Mouse (Mus musculus): ENCODE measurements around the gene Ccnd3. TPM values are rescaled to one million over a fixed set of nuclear protein-coding genes. Genes with fewer than 3 reads are reported as not detected.

Ccnd3 gene
- polyA plus RNA-seq, 1 experiment from 2014 or later = 76.5 TPM

GRCm38 (mm10) chr17:47532364-47532763 lies 27.5 kb downstream of the Ccnd3 start:
- Histone ChIP-seq H3K9me3 (replicated peaks) (no peaks in the 10 kb centered on the region), H3K4me2 (no peak overlapping the region), H3K4me3 (replicated peaks) (no peak overlapping the region), H3K4me1 (peaks cover 3% of the 10 kb centered on the region; the same call in 1 of the 2 replicates), H3K27ac (replicated peaks) (no peak overlapping the region), H3K36me3 (no peaks in the 10 kb centered on the region), H3K9ac (replicated peaks) (no peak overlapping the region), H3K27me3 (replicated peaks) (no peaks in the 10 kb centered on the region)
- WGBS = 98% methylated on average over 5 of the region's 5 CpGs
- ATAC-seq (ENCODE audit: low FRiP score) = no peak

DNA sequence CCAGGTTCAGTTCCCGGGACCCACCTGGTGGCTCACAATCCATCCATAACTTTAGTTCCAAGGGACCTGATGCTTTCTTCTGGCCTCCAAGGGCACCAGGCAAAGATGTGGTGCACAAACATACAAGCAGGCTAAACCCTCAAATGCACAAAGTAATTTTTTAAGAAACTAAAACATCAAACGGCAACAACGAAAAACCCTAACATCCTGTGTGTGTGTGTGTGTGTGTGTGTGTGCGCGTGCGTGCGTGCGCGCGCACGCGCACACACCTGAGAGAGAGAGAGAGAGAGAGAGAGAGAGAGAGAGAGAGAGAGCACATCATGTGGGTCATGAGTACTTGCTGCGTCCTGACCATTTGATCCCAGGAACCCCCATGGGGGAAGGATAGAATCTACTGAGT lies 28.8 kb downstream of the Ccnd3 start:
- H3K36me3 ChIP-seq = no peaks in the 10 kb centered on the region
- no peak overlapping the region for H3K4me2 ChIP-seq
- 96% methylated on average over 13 of the region's 13 CpGs for WGBS
- no peak overlapping the region for H3K4me3 ChIP-seq (replicated peaks)
- ATAC-seq (ENCODE audit: low FRiP score) = no peak
- H3K9ac ChIP-seq (replicated peaks) = no peak overlapping the region
- no peak overlapping the region for H3K27ac ChIP-seq (replicated peaks)
- no peaks in the 10 kb centered on the region for H3K9me3 ChIP-seq (replicated peaks)
- 0 out of 2 replicates have a peak, but pooled peaks cover 2% of the 10 kb centered on the region for H3K4me1 ChIP-seq
- H3K27me3 ChIP-seq (replicated peaks) = no peaks in the 10 kb centered on the region

- 0 out of 2 replicates have a peak, but pooled peaks cover 2% of the 10 kb centered on the region for H3K4me1 ChIP-seq
These were observed 31.0 kb downstream of the Ccnd3 start for GRCm38 (mm10) chr17:47535812-47536236.

DNA sequence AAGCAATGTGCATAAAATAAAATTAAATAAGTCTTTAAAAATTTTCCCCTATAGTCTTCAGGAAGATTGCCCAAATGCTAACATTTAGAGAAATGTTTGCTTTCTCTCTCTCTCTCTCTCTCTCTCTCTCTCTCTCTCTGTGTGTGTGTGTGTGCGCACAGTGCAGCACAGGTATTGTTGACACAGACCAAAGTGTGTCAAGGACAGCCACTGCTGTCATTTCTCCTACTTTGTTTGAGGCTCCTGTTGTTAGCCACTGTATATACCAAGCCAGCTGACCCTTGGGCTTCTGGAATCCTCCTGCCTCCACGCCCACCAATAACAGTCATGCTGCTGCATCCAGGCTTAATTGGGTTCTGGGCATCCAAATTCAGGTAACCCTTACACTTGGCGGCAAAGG lies 33.2 kb downstream of the Ccnd3 start:
- WGBS = 86% methylated on average over 3 of the region's 3 CpGs
- no peak for ATAC-seq (ENCODE audit: low FRiP score)
- Histone ChIP-seq H3K36me3 (no peaks in the 10 kb centered on the region), H3K4me3 (replicated peaks) (no peak overlapping the region), H3K4me1 (no peaks in the 10 kb centered on the region), H3K9ac (replicated peaks) (no peak overlapping the region), H3K9me3 (replicated peaks) (no peaks in the 10 kb centered on the region), H3K4me2 (no peak overlapping the region), H3K27ac (replicated peaks) (no peak overlapping the region), H3K27me3 (replicated peaks) (no peaks in the 10 kb centered on the region)

More at GRCm38 (mm10) chr17:47535812-47536236, 31.0 kb downstream of the Ccnd3 start:
- Histone ChIP-seq H3K9ac (replicated peaks) (no peak overlapping the region), H3K27me3 (replicated peaks) (no peaks in the 10 kb centered on the region), H3K27ac (replicated peaks) (no peak overlapping the region), H3K4me3 (replicated peaks) (no peak overlapping the region), H3K36me3 (no peaks in the 10 kb centered on the region), H3K9me3 (replicated peaks) (no peaks in the 10 kb centered on the region), H3K4me2 (no peak overlapping the region)
- WGBS = 76% methylated on average over 9 of the region's 9 CpGs
- no peak for ATAC-seq (ENCODE audit: low FRiP score)

- H3K9ac ChIP-seq (replicated peaks) = no peak overlapping the region
- ATAC-seq (ENCODE audit: low FRiP score) = no peak
- H3K27me3 ChIP-seq (replicated peaks) = no peaks in the 10 kb centered on the region
- no peak overlapping the region for H3K4me2 ChIP-seq
- WGBS = 94% methylated on average over 4 of the region's 4 CpGs
- no peaks in the 10 kb centered on the region for H3K9me3 ChIP-seq (replicated peaks)
- no peaks in the 10 kb centered on the region for H3K4me1 ChIP-seq
- no peak overlapping the region for H3K4me3 ChIP-seq (replicated peaks)
- H3K27ac ChIP-seq (replicated peaks) = no peak overlapping the region
- H3K36me3 ChIP-seq = no peaks in the 10 kb centered on the region
These were observed 34.3 kb downstream of the Ccnd3 start for GRCm38 (mm10) chr17:47539128-47539527.

DNA sequence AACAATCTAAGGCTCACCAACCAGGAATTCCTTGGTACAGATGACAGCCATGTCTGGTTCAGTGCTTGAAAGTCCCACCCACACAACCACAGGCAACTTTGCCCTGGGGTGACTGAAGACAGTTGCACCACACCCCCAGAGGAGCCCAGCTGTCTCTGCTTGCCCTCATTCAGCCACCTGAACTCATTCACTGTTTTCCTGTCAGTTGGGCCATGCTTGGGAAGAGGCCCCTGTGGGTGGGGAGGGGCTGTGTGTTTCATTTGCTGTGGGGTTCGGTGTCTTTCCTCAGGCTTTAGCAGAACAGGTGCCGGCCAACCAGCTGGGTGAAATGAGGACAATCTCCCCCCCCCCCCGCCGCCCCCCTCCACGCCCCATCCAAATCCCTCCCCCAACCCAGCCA lies 37.2 kb downstream of the Ccnd3 start:
- no peak overlapping the region for H3K9ac ChIP-seq (replicated peaks)
- no peaks in the 10 kb centered on the region for H3K4me1 ChIP-seq
- H3K4me2 ChIP-seq = no peak overlapping the region
- H3K9me3 ChIP-seq (replicated peaks) = no peaks in the 10 kb centered on the region
- H3K27me3 ChIP-seq (replicated peaks) = no peaks in the 10 kb centered on the region
- H3K27ac ChIP-seq (replicated peaks) = no peak overlapping the region
- 60% methylated on average over 2 of the region's 5 CpGs for WGBS
- no peak overlapping the region for H3K4me3 ChIP-seq (replicated peaks)
- H3K36me3 ChIP-seq = no peaks in the 10 kb centered on the region
- ATAC-seq (ENCODE audit: low FRiP score) = no peak

DNA sequence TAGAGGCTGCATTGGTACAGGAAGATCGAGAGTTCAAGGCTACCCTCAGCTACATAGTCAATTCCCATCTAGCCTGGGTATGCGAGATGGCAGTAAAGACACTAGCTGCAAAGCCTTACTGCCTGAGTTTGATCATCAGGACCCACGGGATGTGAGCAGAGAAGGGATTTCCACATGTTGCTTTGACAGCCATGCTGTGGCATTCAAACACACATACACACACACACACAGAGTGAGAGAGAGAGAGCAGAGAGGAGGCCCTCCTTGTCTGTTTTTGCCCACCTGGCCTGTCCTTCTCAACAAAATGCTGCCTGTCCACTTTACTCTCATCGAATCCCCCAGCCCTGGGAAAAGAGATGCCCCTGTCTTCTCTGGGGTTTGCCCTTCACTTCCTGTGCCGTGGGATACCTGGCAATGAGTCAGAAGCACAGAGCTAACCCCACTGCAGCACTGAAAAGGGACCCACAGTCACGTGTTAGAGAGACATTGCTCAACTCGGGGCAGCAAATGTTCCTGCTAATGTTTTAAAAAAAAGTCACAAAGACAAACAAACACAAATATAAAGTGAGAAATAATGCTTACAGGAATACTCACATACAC lies 38.3 kb downstream of the Ccnd3 start:
- WGBS = 76% methylated on average over 7 of the region's 7 CpGs
- Histone ChIP-seq H3K9me3 (replicated peaks) (no peaks in the 10 kb centered on the region), H3K4me2 (no peak overlapping the region), H3K4me1 (no peaks in the 10 kb centered on the region), H3K9ac (replicated peaks) (no peak overlapping the region), H3K36me3 (no peaks in the 10 kb centered on the region), H3K4me3 (replicated peaks) (no peak overlapping the region), H3K27me3 (replicated peaks) (no peaks in the 10 kb centered on the region), H3K27ac (replicated peaks) (no peak overlapping the region)
- no peak for ATAC-seq (ENCODE audit: low FRiP score)

- Histone ChIP-seq H3K9me3 (replicated peaks) (no peaks in the 10 kb centered on the region), H3K4me2 (no peak overlapping the region), H3K4me3 (replicated peaks) (no peak overlapping the region), H3K4me1 (no peaks in the 10 kb centered on the region), H3K27ac (replicated peaks) (no peak overlapping the region), H3K36me3 (no peaks in the 10 kb centered on the region), H3K27me3 (replicated peaks) (no peaks in the 10 kb centered on the region), H3K9ac (replicated peaks) (no peak overlapping the region)
- no peak for ATAC-seq (ENCODE audit: low FRiP score)
- 87% methylated on average over 12 of the region's 12 CpGs for WGBS
These were observed 40.3 kb downstream of the Ccnd3 start for GRCm38 (mm10) chr17:47545154-47545553.

- Histone ChIP-seq H3K4me2 (peak overlapping the region; percentile 36), H3K4me3 (replicated peaks) (0 out of 2 replicates have a peak overlapping the region, but pooled peaks have one; percentile 15), H3K9ac (replicated peaks) (no peak overlapping the region), H3K36me3 (no peaks in the 10 kb centered on the region), H3K27me3 (replicated peaks) (no peaks in the 10 kb centered on the region), H3K27ac (replicated peaks) (peak overlapping the region; percentile 60; the same call in 1 of the 2 replicates), H3K4me1 (no peaks in the 10 kb centered on the region), H3K9me3 (replicated peaks) (no peaks in the 10 kb centered on the region)
- ATAC-seq (ENCODE audit: low FRiP score) = 0 out of 2 replicates have a peak, but pooled peaks have one; percentile 38
- 56% methylated on average over 17 of the region's 17 CpGs for WGBS
These were observed 41.0 kb downstream of the Ccnd3 start for GRCm38 (mm10) chr17:47545861-47546331.

- H3K4me1 ChIP-seq = no peaks in the 10 kb centered on the region; the same call in 1 of the 2 replicates
- ATAC-seq (ENCODE audit: low FRiP score) = no peak
- no peaks in the 10 kb centered on the region for H3K27me3 ChIP-seq (replicated peaks)
- no peaks in the 10 kb centered on the region for H3K9me3 ChIP-seq (replicated peaks)
- 77% methylated on average over 7 of the region's 7 CpGs for WGBS
- no peak overlapping the region for H3K27ac ChIP-seq (replicated peaks)
- no peak overlapping the region for H3K4me3 ChIP-seq (replicated peaks)
- no peaks in the 10 kb centered on the region for H3K36me3 ChIP-seq
- no peak overlapping the region for H3K9ac ChIP-seq (replicated peaks)
- H3K4me2 ChIP-seq = no peak overlapping the region
These were observed 46.2 kb downstream of the Ccnd3 start for GRCm38 (mm10) chr17:47551049-47551448.

DNA sequence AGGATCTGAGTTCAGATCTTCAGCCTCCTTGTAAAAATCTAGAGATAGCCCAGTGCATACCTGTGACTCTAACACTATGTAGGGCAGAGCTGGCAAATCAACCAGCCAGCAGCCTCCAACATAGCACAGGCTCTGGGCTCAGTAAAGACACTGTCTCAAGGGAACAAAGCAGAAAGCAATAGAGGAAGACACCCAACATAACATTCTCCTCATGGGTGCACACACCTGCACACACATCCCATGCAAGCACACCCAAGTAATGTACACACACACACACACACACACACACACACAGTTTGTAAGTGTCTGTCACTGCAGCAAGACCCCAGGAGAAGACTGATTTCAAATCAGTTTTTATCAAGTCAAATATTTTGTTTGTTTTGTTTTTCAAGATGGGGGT lies 48.1 kb downstream of the Ccnd3 start:
- H3K9me3 ChIP-seq (replicated peaks) = no peaks in the 10 kb centered on the region
- H3K4me3 ChIP-seq (replicated peaks) = no peak overlapping the region
- H3K27ac ChIP-seq (replicated peaks) = no peak overlapping the region
- ATAC-seq (ENCODE audit: low FRiP score) = no peak
- H3K36me3 ChIP-seq = no peaks in the 10 kb centered on the region
- H3K4me1 ChIP-seq = no peaks in the 10 kb centered on the region; the same call in 1 of the 2 replicates
- H3K27me3 ChIP-seq (replicated peaks) = no peaks in the 10 kb centered on the region
- no peak overlapping the region for H3K4me2 ChIP-seq
- H3K9ac ChIP-seq (replicated peaks) = no peak overlapping the region

GRCm38 (mm10) chr17:47554621-47555020 lies 49.8 kb downstream of the Ccnd3 start:
- no peaks in the 10 kb centered on the region for H3K9me3 ChIP-seq (replicated peaks)
- H3K9ac ChIP-seq (replicated peaks) = no peak overlapping the region
- H3K4me2 ChIP-seq = no peak overlapping the region
- H3K27me3 ChIP-seq (replicated peaks) = no peaks in the 10 kb centered on the region
- no peaks in the 10 kb centered on the region; the same call in 1 of the 2 replicates for H3K4me1 ChIP-seq
- no peak for ATAC-seq (ENCODE audit: low FRiP score)
- no peak overlapping the region for H3K4me3 ChIP-seq (replicated peaks)
- WGBS = 77% methylated on average over 9 of the region's 10 CpGs
- H3K36me3 ChIP-seq = no peaks in the 10 kb centered on the region
- no peak overlapping the region for H3K27ac ChIP-seq (replicated peaks)

All from neural tube, embryonic 15.5 days (tissue).